Mouse (Mus musculus) heart, postnatal 0 days (tissue): ENCODE results near the gene Gabrr2.

Experiments
- CTCF ChIP-seq: IDR thresholded peaks from 2 replicates; pipeline ENCODE4 v1.5.1; 2016; ENCODE audit warnings: antibody characterized with exemption, control low read depth, low read depth
- EP300 ChIP-seq: IDR thresholded peaks from 2 replicates; pipeline ENCODE4 v1.6.1; 2016; ENCODE audit warnings: antibody characterized with exemption, low read depth

DNA sequence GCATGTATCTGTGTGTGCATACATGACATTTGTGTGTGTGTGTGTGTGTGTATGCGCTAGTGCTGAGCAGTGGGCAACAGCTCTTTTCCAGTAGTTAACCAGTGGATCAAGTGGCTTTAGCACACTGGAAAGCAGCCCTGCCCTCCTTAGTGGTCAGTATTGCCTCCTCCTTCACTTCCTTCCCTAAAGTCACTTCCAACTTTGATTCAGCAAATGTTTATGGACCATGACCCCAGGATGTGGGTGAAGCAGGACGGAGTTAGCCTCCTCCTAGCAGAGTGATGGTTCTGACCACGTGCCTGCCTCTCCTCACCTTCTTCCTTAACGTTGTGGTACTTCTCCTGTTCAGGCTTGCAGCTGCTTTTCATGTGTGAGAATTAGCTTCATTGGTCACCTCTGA, 23.0 kb upstream of the Gabrr2 start:
- TF ChIP-seq CTCF (no peak), EP300 (no peak)
